ENCODE assay signal across 21 mouse cellular contexts in the genomic region with DNA sequence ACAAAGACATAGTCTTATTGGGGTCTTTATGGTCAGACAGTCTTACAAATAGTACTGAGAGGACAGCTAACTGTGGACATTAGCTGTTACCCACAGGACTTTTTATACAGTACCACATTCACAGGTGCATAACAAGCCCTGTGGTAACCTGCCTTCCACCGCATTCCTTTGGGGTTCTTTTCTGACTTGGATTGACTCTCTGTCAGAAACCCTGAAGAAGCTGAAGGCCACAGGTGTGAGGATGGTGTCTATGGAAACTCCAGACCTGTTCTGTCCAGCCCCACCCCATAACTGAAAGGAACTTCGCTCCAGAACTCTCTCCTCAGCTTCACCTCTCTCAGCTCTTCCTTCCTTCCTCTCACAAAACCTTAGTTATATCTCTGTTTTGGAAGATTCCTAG. TPM values are rescaled to one million over a fixed set of nuclear protein-coding genes. Genes with fewer than 3 reads are reported as not detected.
DNase-seq lines count a peak whose midpoint lies in the region; TF ChIP-seq lines count a peak whose summit lies in the region.
"Had no signal": no experiment of that assay in that cellular context is flagged by ENCODE, and none has a peak within 500 bp of the region (broad histone marks: within the 10 kb centered on the region; RNA-seq: fewer than 3 reads in every experiment).

No protein-coding gene starts in this region.

- intact Hi-C loops in heart, postnatal 10 days (cut with DNase I) = no loop called here
- intact Hi-C loops in heart, adult 2 months (cut with DNase I) = no loop called here

- TF ChIP-seq POLR2A in heart, adult 2 months (IDR thresholded peaks at IDR 0.05; ENCODE audit: insufficient read depth, low read depth, low read length) = no peak

- 91% methylated on average over 2 of the region's 2 CpGs for WGBS in heart, embryonic 10.5 days
- 94% methylated on average over 2 of the region's 2 CpGs for WGBS in heart, adult 2 months

- TF ChIP-seq EP300 in heart, adult 2 months (IDR thresholded peaks at IDR 0.05; ENCODE audit: insufficient read depth, low read depth, low read length) = no peak

- H3K36me3 ChIP-seq in heart, embryonic 10.5 days = peaks cover 30% of the 10 kb centered on the region
- no peaks in the 10 kb centered on the region; the same call in 1 of the 2 replicates for H3K36me3 ChIP-seq in heart, adult 2 months (ENCODE audit: control insufficient read depth, insufficient read depth, low read length)
- H3K36me3 ChIP-seq: G1E had no signal

- H3K4me1 ChIP-seq in heart, embryonic 10.5 days = peaks cover 16% of the 10 kb centered on the region; the same call in 1 of the 2 replicates
- peaks cover 5% of the 10 kb centered on the region for H3K4me1 ChIP-seq in heart, adult 2 months (ENCODE audit: control insufficient read depth, insufficient read depth, low read length)

- no peak overlapping the region for H3K27ac ChIP-seq in heart, embryonic 10.5 days
- H3K27ac ChIP-seq in heart, adult 2 months = no peak overlapping the region

- no peaks in the 10 kb centered on the region for H3K9me3 ChIP-seq in heart, embryonic 10.5 days
- H3K9me3 ChIP-seq: G1E had no signal

- H3K9ac ChIP-seq in heart, adult 2 months (ENCODE audit: low read depth, low read length) = no peak overlapping the region

- peaks cover 3% of the 10 kb centered on the region; the same call in 1 of the 2 replicates for H3K79me2 ChIP-seq in heart, adult 2 months (replicated peaks; ENCODE audit: control insufficient read depth, insufficient read depth, low read length)

- no peaks in the 10 kb centered on the region for H3K27me3 ChIP-seq in heart, embryonic 10.5 days (ENCODE audit: insufficient read depth, poor library complexity, severe bottlenecking)
- H3K27me3 ChIP-seq in heart, adult 2 months (ENCODE audit: control insufficient read depth, insufficient read depth, low read length) = no peaks in the 10 kb centered on the region
- H3K27me3 ChIP-seq: CH12.LX, Patski had no signal

- no peak overlapping the region for H3K4me3 ChIP-seq in heart, embryonic 10.5 days
- no peak overlapping the region for H3K4me3 ChIP-seq in heart, adult 2 months

- no peak for TF ChIP-seq CTCF in heart, adult 2 months (IDR thresholded peaks at IDR 0.05)

- peak; percentile 64 for DNase-seq in heart, adult 11 months
- DNase-seq in heart, postnatal 10 days = no peak
- DNase-seq in heart, embryonic 10.5 days (ENCODE audit: low spot score) = peak; percentile 55
- no peak for DNase-seq in heart, adult 2 months
- DNase-seq: adrenal gland, adult 2 months; adrenal gland, adult 8-10 months; adrenal gland, postnatal 10 days; adrenal gland, postnatal 14 days; adrenal gland, postnatal 25 days; adrenal gland, postnatal 36 days; B cell, adult 2 months; cerebellum, adult 11 months; cerebellum, adult 11-12 months; cerebellum, adult 18-20 months had no signal

RNA-seq across cellular contexts. Expression of a gene that starts 10.6 kb away (rescaled TPM):
- under 1 TPM; 0.47 to 0.48 TPM for total RNA-seq in heart, postnatal 10 days (2021)
- polyA plus RNA-seq in heart, embryonic 10.5 days (2016; fragmentation: Nextera tagmentation; extraction: Ambion mirVana) = 0.46 and 0.58 TPM in 2 replicates
- total RNA-seq in heart, adult 2 months (2021) = under 1 TPM; 0.21 to 0.23 TPM
- polyA plus RNA-seq in heart, adult 2 months (2012; rRNA removed) = 0.29 and 0.35 TPM in 2 replicates
- total RNA-seq: adrenal gland, adult 2 months; adrenal gland, postnatal 25 days; adrenal gland, postnatal 36 days; CH12.LX; ES-E14; G1E; MEL had no signal
- polyA plus RNA-seq: activated CD4-positive, CD25-positive, alpha-beta regulatory T cell, adult 4 months; adrenal gland, adult 2 months; CD4-positive, CD25-positive, alpha-beta regulatory T cell, adult 4 months; G1E had no signal

RNA-seq across cellular contexts. Expression of a gene that starts 13.5 kb away (rescaled TPM):
- 100 to 1,000 TPM; 243 to 249 TPM for total RNA-seq in heart, postnatal 10 days (2021)
- 16.8 and 20.0 TPM in 2 replicates for polyA plus RNA-seq in heart, embryonic 10.5 days (2016; fragmentation: Nextera tagmentation; extraction: Ambion mirVana)
- total RNA-seq in heart, adult 2 months (2021) = 10 to 100 TPM; 28.8 to 43.9 TPM
- polyA plus RNA-seq in heart, adult 2 months (2012; rRNA removed) = 15.0 and 27.6 TPM in 2 replicates
- total RNA-seq: MEL had no signal
- polyA plus RNA-seq: activated CD4-positive, CD25-positive, alpha-beta regulatory T cell, adult 4 months; CD4-positive, CD25-positive, alpha-beta regulatory T cell, adult 4 months; G1E had no signal

Comparison
In these comparisons a context has a peak if more than half of its experiments do, and no peak if none do; other contexts are left out.
1. DNase-seq: peak in heart, adult 11 months (single experiment) and heart, embryonic 10.5 days (single experiment); none in heart, postnatal 10 days (0 of 2) and heart, adult 2 months (0 of 2).
2. RNA of a gene that starts 13.5 kb away (total RNA-seq): 243 to 249 TPM in heart, postnatal 10 days; 28.8 to 43.9 TPM in heart, adult 2 months; every median in the first group is over 4 times any median in the second.